Mouse (Mus musculus) cerebellum, postnatal 4 days (tissue): ENCODE data around the gene Senp5.
A peak's percentile ranks its signal among the peaks of the same experiment; 100 is the strongest.
"Not testable (repeated sequence)": the region's sequence is repeated elsewhere in the genome, so short reads cannot be mapped to it uniquely, and the experiment has no call there.

Experiments used
- DNase-seq, 2 experiments: peaks; one replicate each; pipeline ENCODE4 v3.0.0; 2022; ENCODE audit warnings: low spot score in 2 of 2, mixed read lengths in 1 of 2

Gene Senp5

GRCm38 (mm10) chr16:32002509-32003477, at the start of gene Senp5:
Senp5 (minus strand) TSS chr16:32003287.
- DNase-seq: peak; percentile 66 to 83

GRCm38 (mm10) chr16:32042367-32042766, 39.3 kb upstream of the Senp5 start:
- no peak for DNase-seq

GRCm38 (mm10) chr16:32019678-32020077, 16.6 kb upstream of the Senp5 start:
- DNase-seq: no peak

GRCm38 (mm10) chr16:32010330-32010729, 7.2 kb upstream of the Senp5 start:
- DNase-seq: no peak

GRCm38 (mm10) chr16:32009913-32010312, 6.8 kb upstream of the Senp5 start:
- DNase-seq: no peak

GRCm38 (mm10) chr16:32008529-32009293, 5.6 kb upstream of the Senp5 start:
- DNase-seq: no peak

- DNase-seq: no peak
These were observed 1.6 kb upstream of the Senp5 start for GRCm38 (mm10) chr16:32004731-32005130.

GRCm38 (mm10) chr16:31996371-31996770, 6.7 kb downstream of the Senp5 start:
- DNase-seq: no peak

- DNase-seq: no peak
These were observed 9.1 kb downstream of the Senp5 start for GRCm38 (mm10) chr16:31993946-31994345.

- no peak for DNase-seq
These were observed 9.9 kb downstream of the Senp5 start for GRCm38 (mm10) chr16:31993195-31993594.

- no peak for DNase-seq
These were observed 11.0 kb downstream of the Senp5 start for GRCm38 (mm10) chr16:31992039-31992438.

- no peak for DNase-seq
These were observed 22.1 kb downstream of the Senp5 start for GRCm38 (mm10) chr16:31980946-31981345.

GRCm38 (mm10) chr16:31979501-31979900, 23.6 kb downstream of the Senp5 start:
- no peak for DNase-seq

- DNase-seq: no peak
These were observed 27.8 kb downstream of the Senp5 start for GRCm38 (mm10) chr16:31975258-31975657.

GRCm38 (mm10) chr16:31963224-31963623, 39.9 kb downstream of the Senp5 start:
- no peak for DNase-seq

- DNase-seq: peak; percentile 98
These were observed 54.7 kb downstream of the Senp5 start, which contains the start of the genes 0610012G03Rik and Ncbp2 for GRCm38 (mm10) chr16:31948345-31948774. 0610012G03Rik (minus strand) TSS chr16:31948494. Ncbp2 (plus strand) TSS chr16:31948513.

- no peak for DNase-seq
These were observed 55.2 kb downstream of the Senp5 start for GRCm38 (mm10) chr16:31947901-31948316.

GRCm38 (mm10) chr16:31947333-31947732, 55.8 kb downstream of the Senp5 start:
- DNase-seq: no peak

GRCm38 (mm10) chr16:31945986-31946385, 57.1 kb downstream of the Senp5 start:
- DNase-seq: not testable (repeated sequence)

GRCm38 (mm10) chr16:31945372-31945771, 57.7 kb downstream of the Senp5 start:
- DNase-seq: no peak

GRCm38 (mm10) chr16:31944698-31945255, 58.3 kb downstream of the Senp5 start:
- no peak for DNase-seq

GRCm38 (mm10) chr16:31943980-31944379, 59.1 kb downstream of the Senp5 start:
- DNase-seq: peak; percentile 66 to 81
